Mouse (Mus musculus) CD4-positive helper T cell, adult 2 months (primary cell): ENCODE data around the gene Tmem91.
A peak's percentile ranks its signal among the peaks of the same experiment; 100 is the strongest.

Source experiments
- DNase-seq: peaks from one replicate; pipeline ENCODE4 v3.0.0-alpha.2; 2012; ENCODE audit warnings: low read depth, missing footprints, low spot score

Tmem91 gene

DNA sequence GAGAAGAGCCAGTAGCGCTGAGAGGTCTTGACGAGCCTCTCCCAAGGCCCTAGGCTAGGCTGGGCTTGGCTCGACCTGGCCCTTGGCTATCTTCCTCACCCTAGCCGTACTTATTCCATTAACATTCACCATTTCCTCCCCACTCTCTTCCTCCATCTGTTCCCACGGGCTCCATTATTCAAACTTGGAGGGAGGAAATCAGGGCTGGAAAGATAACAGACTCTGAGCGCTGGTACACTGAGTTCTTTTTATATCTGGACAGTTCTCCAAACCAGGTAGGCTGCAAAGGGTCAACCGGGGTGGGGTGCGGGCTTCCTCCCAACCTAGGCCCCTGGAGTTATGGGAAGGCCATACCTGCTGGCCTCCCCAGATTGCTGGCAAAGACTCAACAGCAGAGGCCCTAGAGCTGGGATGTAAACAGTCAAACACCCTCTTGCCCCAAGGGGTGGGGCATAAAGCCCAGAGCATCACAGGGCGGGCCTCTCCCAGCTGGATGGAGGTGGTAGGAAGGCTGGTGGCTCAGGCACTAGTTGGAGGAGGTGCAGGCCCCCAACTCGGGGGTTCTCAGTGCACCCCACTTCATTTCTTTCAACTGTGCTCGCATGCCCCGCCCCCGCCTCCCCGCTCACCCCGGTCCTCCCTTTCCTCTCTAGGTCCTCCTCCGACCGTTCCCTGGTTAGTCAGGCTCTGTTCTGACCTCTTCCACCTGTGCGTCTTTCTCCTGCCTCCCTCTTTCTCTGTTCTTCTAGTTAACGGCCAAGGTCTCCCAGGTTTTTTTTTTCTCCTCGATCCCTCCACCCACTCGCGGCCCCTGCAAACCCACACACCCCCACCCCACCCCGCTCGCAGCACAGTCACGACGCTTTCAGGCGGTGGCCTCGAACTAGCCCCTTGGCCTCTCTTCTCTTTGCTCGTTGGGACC is 48.2 kb downstream of the Tmem91 start, which contains the start of gene B3gnt8:
B3gnt8 (plus strand) TSS at position 146 of the 922 bp plus-strand sequence.
- DNase-seq, result peak; percentile 17

- DNase-seq, result peak; percentile 32
These were observed 49.2 kb downstream of the Tmem91 start for GRCm38 (mm10) chr7:25625594-25626250.

- no peak for DNase-seq
These were observed 50.1 kb downstream of the Tmem91 start for GRCm38 (mm10) chr7:25624851-25625250.

DNA sequence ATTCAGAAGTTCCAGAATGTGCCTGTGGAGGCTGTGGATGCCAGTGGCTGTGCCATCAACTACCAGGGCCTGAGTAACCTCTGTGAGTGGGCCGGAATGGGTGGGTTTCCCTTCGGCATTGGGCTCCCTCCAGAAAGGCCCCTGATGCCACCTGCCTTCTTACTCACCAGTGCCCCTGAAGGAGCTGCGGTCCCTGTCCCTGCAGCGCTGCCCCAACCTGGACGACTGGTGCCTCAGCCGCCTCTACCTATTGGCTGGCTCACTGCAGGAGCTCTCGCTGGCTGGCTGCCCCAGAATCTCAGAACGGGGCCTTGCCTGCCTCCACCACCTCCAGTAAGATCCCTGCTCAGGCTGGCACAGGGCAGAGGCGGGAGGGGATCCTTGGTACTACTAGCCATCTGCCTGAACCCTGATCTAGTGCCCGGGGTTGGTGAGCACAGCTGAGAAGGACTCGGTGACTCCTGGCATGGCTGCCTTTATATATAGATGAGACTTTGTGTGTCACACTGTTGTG is 51.1 kb downstream of the Tmem91 start:
- DNase-seq, result no peak

DNA sequence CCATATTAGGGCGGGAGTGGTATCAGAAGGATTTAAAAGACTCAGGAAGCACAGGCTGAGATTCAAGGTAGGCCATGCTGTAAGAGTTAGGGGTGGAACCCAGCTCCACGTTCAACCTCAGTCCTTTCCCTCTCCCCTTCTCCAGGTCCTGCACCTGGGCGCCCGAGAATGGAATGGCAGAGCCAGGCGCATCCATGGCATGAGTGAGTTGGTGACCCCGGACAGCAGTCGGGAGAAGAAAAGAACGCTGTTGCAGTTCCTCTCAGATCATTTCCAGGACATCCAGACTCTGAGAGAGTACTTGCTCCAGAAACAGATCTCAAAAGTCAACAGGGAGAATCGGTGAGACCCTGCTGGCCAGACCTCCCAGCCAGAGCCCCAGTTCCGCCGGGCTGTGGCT is 54.2 kb downstream of the Tmem91 start:
- no peak for DNase-seq

- no peak for DNase-seq
These were observed 54.9 kb downstream of the Tmem91 start for GRCm38 (mm10) chr7:25620101-25620500.

GRCm38 (mm10) chr7:25619722-25619991 is 55.3 kb downstream of the Tmem91 start:
- DNase-seq, result no peak
